Mouse (Mus musculus): Measurements from ENCODE around the gene Gm3336.
A peak's percentile ranks its signal among the peaks of the same experiment; 100 is the strongest.

GRCm38 (mm10) chr8:70698310-70699109 is 19.8 kb upstream of the Gm3336 start, which contains the start of gene Jund:
- TF ChIP-seq ZNF384 (IDR thresholded peaks at IDR 0.05; ENCODE audit: low read depth, low read length) (no peak), HCFC1 (IDR thresholded peaks at IDR 0.05; ENCODE audit: borderline replicate concordance, insufficient read depth, low read length) (peak; percentile 69; the same call in 1 of the 2 replicates), ZC3H11A (IDR thresholded peaks at IDR 0.05; ENCODE audit: borderline replicate concordance, low read depth, low read length) (no peak), MAFK (IDR thresholded peaks at IDR 0.05; ENCODE audit: insufficient read depth, low read depth, low read length) (no peak)

Measured in ES-E14 (cell line).